Mouse (Mus musculus): ENCODE data around the gene Olfr554.
A peak's percentile ranks its signal among the peaks of the same experiment; 100 is the strongest.
"Not testable (repeated sequence)": the region's sequence is repeated elsewhere in the genome, so short reads cannot be mapped to it uniquely, and the experiment has no call there.

The Olfr554 gene

GRCm38 (mm10) chr7:102638132-102638531, at the start of gene Olfr554:
Gene Olfr554, plus strand, starts transcription at chr7:102638432.
- DNase-seq: no peak

DNA sequence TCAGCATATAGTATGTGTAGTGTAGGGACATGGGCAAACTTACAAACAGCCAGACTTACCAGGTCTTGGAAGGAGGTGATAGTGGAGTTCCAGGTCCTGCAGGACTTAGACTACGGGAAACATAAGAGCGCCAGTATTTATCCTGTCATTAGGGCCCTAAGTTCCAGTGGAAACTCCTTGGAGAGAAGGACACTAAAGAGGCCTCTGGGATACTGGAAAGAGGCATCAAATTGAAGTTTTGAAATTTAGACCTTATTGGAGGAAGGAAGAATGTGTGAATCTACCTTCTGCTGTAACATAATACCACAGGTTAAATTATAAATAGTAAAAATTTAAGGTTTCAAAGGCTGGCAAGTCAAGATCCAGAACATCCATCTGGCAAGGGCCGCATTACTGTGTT, 46.4 kb upstream of the Olfr554 start, which contains the start of gene Olfr551:
Gene Olfr551 (minus strand): TSS at position 101 of the 400 bp plus-strand sequence.
- no peak for DNase-seq

DNA sequence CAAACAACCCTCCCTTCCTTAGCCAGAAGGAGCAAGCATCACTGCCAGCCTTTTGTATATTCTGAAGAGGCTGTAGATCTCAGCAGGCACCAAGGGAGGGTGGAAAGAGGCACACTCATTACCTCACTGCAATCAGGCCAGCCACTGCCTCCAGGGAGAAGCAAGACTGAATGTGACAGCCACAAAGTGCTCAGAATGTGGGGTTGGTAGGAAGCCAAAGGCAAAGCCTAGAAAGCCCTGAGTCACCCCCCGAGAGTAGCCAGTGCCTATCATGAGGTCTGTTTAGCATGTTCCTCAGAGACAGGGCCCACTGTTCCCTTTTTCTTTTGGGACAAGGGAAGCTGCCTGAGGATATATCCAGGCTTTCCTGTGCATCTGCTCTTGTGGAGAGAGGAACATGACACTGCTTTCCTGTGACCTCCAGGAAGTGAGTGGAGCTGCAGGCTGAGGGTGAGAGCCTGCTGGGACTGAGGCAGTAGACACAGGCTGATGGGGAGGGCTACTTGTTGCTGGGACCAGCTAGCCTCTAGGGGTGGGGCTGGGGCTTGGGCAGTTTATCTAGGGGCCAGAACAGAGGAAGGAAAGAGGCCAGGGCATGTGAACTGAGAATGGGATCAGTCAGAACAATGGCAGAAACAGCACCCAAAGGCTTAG, 40.7 kb upstream of the Olfr554 start, which contains the start of gene Olfr552:
Gene Olfr552 (plus strand): TSS at position 393 of the 654 bp plus-strand sequence.
- DNase-seq: peak in 1 of 2 experiments; percentile 9

DNA sequence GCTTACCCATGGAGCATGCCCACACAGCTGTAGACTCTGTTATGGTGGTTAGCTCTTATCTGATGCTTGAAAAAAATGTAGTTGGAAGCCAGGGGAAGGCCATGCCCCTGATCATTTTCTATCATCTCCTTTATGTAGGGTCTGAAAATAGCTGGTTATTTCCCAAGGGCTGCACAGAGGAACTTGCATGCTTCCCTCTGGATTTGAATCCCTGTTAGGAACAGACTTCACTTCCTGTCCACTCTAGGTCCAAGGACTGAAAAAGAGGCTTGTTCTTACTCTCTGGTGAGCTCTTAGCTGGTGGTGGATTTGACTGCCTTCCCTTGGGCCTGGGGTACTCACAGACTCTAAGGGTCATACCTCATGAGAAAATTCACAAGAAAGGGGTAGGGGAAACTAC, 20.1 kb upstream of the Olfr554 start, which contains the start of gene Olfr553:
Gene Olfr553 (minus strand): TSS at position 101 of the 400 bp plus-strand sequence.
- DNase-seq: no peak

- no peak for DNase-seq
Measured at GRCm38 (mm10) chr7:102619608-102620007, 18.6 kb upstream of the Olfr554 start.

DNA sequence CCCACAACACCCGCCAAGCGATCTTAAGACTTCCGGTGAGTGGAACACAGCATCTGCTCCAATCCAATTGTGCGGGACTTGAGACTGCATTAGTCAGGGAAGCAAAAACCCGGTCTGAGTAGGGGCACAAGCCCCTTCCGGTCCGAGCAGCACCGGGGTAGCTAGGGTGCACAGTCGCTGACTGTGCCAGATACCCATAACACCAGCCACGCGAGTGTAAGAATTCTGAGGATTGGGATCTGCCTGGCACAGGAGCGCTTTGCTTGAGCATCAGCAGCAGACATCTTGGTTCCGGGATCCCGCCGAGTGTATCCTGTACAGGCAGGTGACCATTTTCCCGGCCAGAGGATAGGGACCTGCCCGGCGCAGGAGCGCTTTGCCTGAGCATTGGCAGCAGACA, 17.9 kb upstream of the Olfr554 start:
- DNase-seq: peak in 1 of 2 experiments; percentile 12

DNA sequence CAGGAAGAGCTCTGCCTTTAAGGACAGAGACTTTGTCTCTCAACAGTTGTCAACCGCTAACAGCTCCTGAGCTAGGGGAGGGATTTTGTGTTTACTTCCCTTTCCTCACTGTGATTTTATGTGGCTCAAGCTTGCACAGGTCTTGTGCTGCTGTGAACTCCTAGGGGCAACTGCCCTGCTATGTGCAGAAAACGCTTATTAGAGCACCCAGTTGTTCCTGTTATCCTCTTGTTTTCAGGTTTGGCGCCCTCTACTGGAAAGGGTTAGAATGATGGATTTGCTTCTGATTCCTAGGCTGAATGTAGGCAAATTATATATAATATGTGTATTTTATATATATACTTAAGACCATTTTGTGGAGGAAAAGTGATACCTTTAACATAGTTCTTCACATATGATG, 1.6 kb upstream of the Olfr554 start:
- peak; percentile 35 to 40 for DNase-seq

- DNase-seq: not testable (repeated sequence)
Measured at GRCm38 (mm10) chr7:102644945-102645344, 6.7 kb downstream of the Olfr554 start.

DNA sequence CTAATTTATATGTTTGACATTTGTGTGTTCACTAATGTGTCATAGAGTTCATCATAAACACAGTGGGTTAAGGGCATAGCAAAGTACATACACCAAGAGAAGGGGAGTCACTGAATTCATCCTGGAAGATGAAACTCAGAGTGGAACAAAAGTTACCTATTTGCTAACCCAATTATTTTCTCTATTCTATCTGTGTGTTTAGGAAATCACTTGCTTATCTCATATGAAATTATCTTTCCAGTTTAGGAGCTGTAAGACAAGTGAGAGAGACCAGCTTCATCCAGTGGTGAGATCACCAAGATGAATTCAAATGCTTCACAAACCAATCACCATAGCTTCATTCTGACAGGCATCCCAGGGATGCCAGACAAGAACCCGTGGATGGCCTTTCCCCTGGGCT, 20.3 kb downstream of the Olfr554 start, which contains the start of gene Olfr555:
Gene Olfr555 (plus strand): TSS at position 301 of the 400 bp plus-strand sequence.
- no peak for DNase-seq

GRCm38 (mm10) chr7:102664599-102664998, 26.4 kb downstream of the Olfr554 start, which contains the start of gene Olfr556:
Gene Olfr556, plus strand, starts transcription at chr7:102664899.
- no peak for DNase-seq

GRCm38 (mm10) chr7:102665378-102665777, 27.1 kb downstream of the Olfr554 start:
- no peak for DNase-seq

- no peak for DNase-seq
Measured at GRCm38 (mm10) chr7:102676225-102676624, 38.0 kb downstream of the Olfr554 start.

- no peak for DNase-seq
Measured at GRCm38 (mm10) chr7:102681916-102682315, 43.7 kb downstream of the Olfr554 start.

- DNase-seq: peak; percentile 59 to 67
Measured at GRCm38 (mm10) chr7:102686944-102687501, 48.8 kb downstream of the Olfr554 start, which contains the start of gene Trim68. Gene Trim68, minus strand, starts transcription at chr7:102687327.
